Mouse (Mus musculus): ENCODE data around the gene Ncs1.

GRCm38 (mm10) chr2:31208544-31209142, 37.0 kb upstream of the Ncs1 start:
- no peak for TF ChIP-seq CTCF (IDR thresholded peaks at IDR 0.05; ENCODE audit: low read depth)
- no peak for TF ChIP-seq EP300 (optimal IDR thresholded peaks at IDR 0.05)
